Mouse (Mus musculus): ENCODE data around the gene Pde12.

- no peak for TF ChIP-seq CTCF (IDR thresholded peaks at IDR 0.05; ENCODE audit: low read depth, low read length)
- no peak for TF ChIP-seq GATA1 (IDR thresholded peaks at IDR 0.05; ENCODE audit: borderline replicate concordance, low read length)
- TF ChIP-seq TAL1 (conservative IDR thresholded peaks at IDR 0.05; ENCODE audit: low read depth, low read length), result no peak
These were observed 31.6 kb downstream of the Pde12 start, which contains the start of gene Arf4 for GRCm38 (mm10) chr14:26637851-26638707.

All from G1E (cell line).